Mouse (Mus musculus): ENCODE data around the gene Fbxl16. TPM values are rescaled to one million over a fixed set of nuclear protein-coding genes. Genes with fewer than 3 reads are reported as not detected.

Gene Fbxl16
- total and polyA plus RNA-seq, 3 experiments = not detected

DNA sequence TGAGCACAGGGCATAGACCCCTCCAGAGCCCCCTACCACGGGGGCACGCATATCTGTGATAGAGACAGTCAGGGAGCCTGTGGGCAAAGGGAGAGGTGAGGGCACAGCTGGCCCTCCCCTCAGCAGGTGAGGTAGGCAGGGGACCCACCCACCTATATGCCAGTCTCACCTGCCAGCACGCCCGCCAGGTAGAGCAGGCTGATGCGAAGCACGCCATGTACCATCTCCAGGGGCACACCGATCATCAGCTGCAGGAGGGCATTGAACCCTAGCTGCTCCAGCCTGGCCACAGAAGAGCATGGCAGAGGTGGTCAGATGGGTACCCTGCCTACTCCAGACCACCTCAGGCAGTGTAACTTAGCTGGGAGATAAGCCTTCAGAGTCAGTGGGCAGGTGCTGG, 26.4 kb downstream of the Fbxl16 start:
- dilution Hi-C loops (cut with MboI; ENCODE audit: extremely low pct_ligation_motif_present, extremely low pct_unique_long_range_greater_than_20kb, low sequenced_read_pairs) = no loop called here
- Histone ChIP-seq H3K36me3 (replicated peaks in 1 of 2; ENCODE audit: control insufficient read depth in 1 of 2, insufficient read depth in 1 of 2, low read length in 1 of 2) (peaks cover 64 to 76% of the 10 kb centered on the region in 2 experiments), H3K27ac (ENCODE audit: insufficient read depth, low read depth) (no peak overlapping the region), H3K4me3 (replicated peaks in 1 of 3; ENCODE audit: low read depth in 2 of 3, low read length in 2 of 3, poor library complexity in 1 of 3) (no peak overlapping the region), H3K79me2 (replicated peaks; ENCODE audit: control insufficient read depth, extremely low read depth, insufficient read depth, poor library complexity, severe bottlenecking) (peaks cover 14% of the 10 kb centered on the region), H3K27me3 (replicated peaks) (no peaks in the 10 kb centered on the region), H3K4me2 (ENCODE audit: insufficient read depth, low read depth, poor library complexity, severe bottlenecking) (no peak overlapping the region), H3K4me1 (ENCODE audit: control insufficient read depth in 1 of 2, insufficient read depth in 2 of 2) (peaks cover 16 to 35% of the 10 kb centered on the region in 2 experiments), H3K9me3 (replicated peaks; ENCODE audit: low read length) (no peaks in the 10 kb centered on the region), H3K9ac (ENCODE audit: insufficient read depth, low read depth) (no peak overlapping the region)
- DNase-seq (ENCODE audit: extremely low read depth) = no peak
- in situ Hi-C loops (cut with MboI; ENCODE audit: low pct_ligation_motif_present, low pct_unique_long_range_greater_than_20kb, low sequenced_read_pairs) = no loop called here
- no peak for TF ChIP-seq ZC3H11A (IDR thresholded peaks at IDR 0.05; ENCODE audit: low read depth, low read length)
- no peak for TF ChIP-seq MYC (IDR thresholded peaks at IDR 0.05; ENCODE audit: low read depth, low read length)
- no peak for TF ChIP-seq ELF1 (IDR thresholded peaks at IDR 0.05; ENCODE audit: low read depth, low read length)
- no peak for TF ChIP-seq KAT2A (IDR thresholded peaks at IDR 0.05; ENCODE audit: insufficient replicate concordance, low read length)
- TF ChIP-seq RCOR1 (conservative IDR thresholded peaks at IDR 0.05; ENCODE audit: low read depth, low read length) = no peak
- TF ChIP-seq ZMIZ1 (IDR thresholded peaks at IDR 0.05; ENCODE audit: low read depth, low read length) = no peak
- no peak for TF ChIP-seq USF2 (conservative IDR thresholded peaks at IDR 0.05; ENCODE audit: low read depth, low read length)
- no peak for TF ChIP-seq ZNF384 (IDR thresholded peaks at IDR 0.05; ENCODE audit: low read depth, low read length)
- no peak for TF ChIP-seq JUND (conservative IDR thresholded peaks at IDR 0.05; ENCODE audit: low read depth, low read length)
- no peak for TF ChIP-seq EP300 (IDR thresholded peaks at IDR 0.05; ENCODE audit: low read length)
- TF ChIP-seq MEF2A (IDR thresholded peaks at IDR 0.05; ENCODE audit: borderline replicate concordance, low read depth, low read length) = no peak

DNA sequence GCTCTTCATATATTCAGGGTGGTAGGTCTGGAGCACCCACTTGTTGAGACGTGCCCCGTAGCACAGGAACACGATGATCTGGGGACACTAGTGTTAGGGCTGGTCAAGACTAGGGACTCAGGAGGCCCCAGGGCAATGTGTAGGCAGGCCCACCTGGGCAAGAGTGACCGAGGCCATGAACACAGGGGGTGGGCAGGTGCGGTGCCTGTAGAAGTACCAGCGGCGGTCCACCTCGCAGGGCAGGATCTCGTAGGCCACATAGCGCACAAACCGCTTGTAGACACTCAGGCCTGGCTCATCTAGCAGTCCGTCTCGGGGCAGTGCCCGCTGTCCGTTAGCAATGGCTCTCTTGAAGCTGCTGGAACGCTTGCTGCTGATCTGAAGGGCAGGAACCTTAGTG, 26.9 kb downstream of the Fbxl16 start:
- Histone ChIP-seq H3K9me3 (replicated peaks; ENCODE audit: low read length) (no peaks in the 10 kb centered on the region), H3K4me2 (ENCODE audit: insufficient read depth, low read depth, poor library complexity, severe bottlenecking) (no peak overlapping the region), H3K4me1 (ENCODE audit: control insufficient read depth in 1 of 2, insufficient read depth in 2 of 2) (peaks cover 16 to 31% of the 10 kb centered on the region in 2 experiments), H3K36me3 (replicated peaks in 1 of 2; ENCODE audit: control insufficient read depth in 1 of 2, insufficient read depth in 1 of 2, low read length in 1 of 2) (peaks cover 64 to 76% of the 10 kb centered on the region in 2 experiments), H3K4me3 (replicated peaks in 1 of 3; ENCODE audit: low read depth in 2 of 3, low read length in 2 of 3, poor library complexity in 1 of 3) (no peak overlapping the region), H3K27me3 (replicated peaks) (no peaks in the 10 kb centered on the region), H3K27ac (ENCODE audit: insufficient read depth, low read depth) (no peak overlapping the region), H3K79me2 (replicated peaks; ENCODE audit: control insufficient read depth, extremely low read depth, insufficient read depth, poor library complexity, severe bottlenecking) (peaks cover 14% of the 10 kb centered on the region), H3K9ac (ENCODE audit: insufficient read depth, low read depth) (no peak overlapping the region)
- TF ChIP-seq POLR2A (IDR thresholded peaks at IDR 0.05; ENCODE audit: low read depth, low read length) (no peak), ZC3H11A (IDR thresholded peaks at IDR 0.05; ENCODE audit: low read depth, low read length) (no peak), JUN (IDR thresholded peaks at IDR 0.05; ENCODE audit: insufficient read depth, low read depth, low read length) (no peak), MXI1 (IDR thresholded peaks at IDR 0.05; ENCODE audit: low read depth, low read length) (no peak), MAX (IDR thresholded peaks at IDR 0.05; ENCODE audit: low read length) (no peak), EP300 (IDR thresholded peaks at IDR 0.05; ENCODE audit: low read length) (no peak), RAD21 (IDR thresholded peaks at IDR 0.05; ENCODE audit: low read depth, low read length) (no peak), JUND (conservative IDR thresholded peaks at IDR 0.05; ENCODE audit: low read depth, low read length) (no peak), UBTF (IDR thresholded peaks at IDR 0.05; ENCODE audit: low read depth, low read length) (no peak), IRF4 (IDR thresholded peaks at IDR 0.05; ENCODE audit: low read depth, low read length) (no peak), ZKSCAN1 (IDR thresholded peaks at IDR 0.05; ENCODE audit: borderline replicate concordance, low read depth, low read length) (no peak)
- in situ Hi-C loops (cut with MboI; ENCODE audit: low pct_ligation_motif_present, low pct_unique_long_range_greater_than_20kb, low sequenced_read_pairs) (no loop called here), dilution Hi-C loops (cut with MboI; ENCODE audit: extremely low pct_ligation_motif_present, extremely low pct_unique_long_range_greater_than_20kb, low sequenced_read_pairs) (no loop called here)
- DNase-seq (ENCODE audit: extremely low read depth) = no peak

Data from CH12.LX (cell line).